Mouse (Mus musculus) olfactory bulb, adult 2 months (tissue): Measurements from ENCODE around the gene 1700017N19Rik.

Experiments used
- CTCF ChIP-seq: fragments of 200-500 bp; IDR thresholded peaks from 2 replicates; pipeline ENCODE4 v1.5.1; 2012; ENCODE audit warnings: low read depth, mild to moderate bottlenecking, low read length, moderate library complexity; ENCODE audit not compliant: insufficient read depth
- POLR2A ChIP-seq: fragments of 200-500 bp; IDR thresholded peaks from 2 replicates; pipeline ENCODE4 v1.6.1; 2012; ENCODE audit warnings: mild to moderate bottlenecking, low read depth, low read length, moderate library complexity; ENCODE audit not compliant: insufficient read depth

DNA sequence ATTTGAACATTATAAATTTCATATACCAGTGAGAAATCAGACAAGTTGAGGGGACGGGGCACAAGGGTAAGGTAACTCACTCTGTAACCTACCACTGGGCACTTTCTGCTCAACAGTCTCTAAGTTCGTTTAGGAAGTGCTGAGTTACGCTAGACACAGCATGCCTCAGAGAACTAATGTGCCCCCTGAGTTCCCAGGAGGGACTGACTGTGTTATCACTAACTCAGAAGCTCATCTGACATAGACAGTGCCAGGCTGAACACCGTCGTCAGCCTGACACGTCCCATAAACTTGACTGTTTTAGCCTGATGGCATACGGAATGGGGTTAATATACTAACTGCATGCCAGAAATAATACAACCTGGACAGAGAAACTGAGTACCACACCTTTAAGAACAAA is 15.0 kb upstream of the 1700017N19Rik start:
- TF ChIP-seq CTCF (no peak), POLR2A (no peak)
